Mouse (Mus musculus) heart, postnatal 25 days (tissue): ENCODE measurements around the gene Nxph1. TPM values are rescaled to one million over a fixed set of nuclear protein-coding genes. Genes with fewer than 3 reads are reported as not detected.

Source experiments
- DNase-seq: peaks from one replicate; pipeline ENCODE4 v3.0.0; 2022; ENCODE audit warnings: low spot score
- intact Hi-C: fragments of 180-260 bp; cut with DNase I; formaldehyde crosslinking; loops from one replicate; pipeline ENCODE4 v1.15.1; 2025
- total RNA-seq, 2 experiments: library from RNA; stranded (reverse); gene quantifications; 2 replicates each; pipeline ENCODE4 v1.2.3; 2021

The Nxph1 gene
- total RNA-seq, 2 experiments from 2014 or later: not detected

DNA sequence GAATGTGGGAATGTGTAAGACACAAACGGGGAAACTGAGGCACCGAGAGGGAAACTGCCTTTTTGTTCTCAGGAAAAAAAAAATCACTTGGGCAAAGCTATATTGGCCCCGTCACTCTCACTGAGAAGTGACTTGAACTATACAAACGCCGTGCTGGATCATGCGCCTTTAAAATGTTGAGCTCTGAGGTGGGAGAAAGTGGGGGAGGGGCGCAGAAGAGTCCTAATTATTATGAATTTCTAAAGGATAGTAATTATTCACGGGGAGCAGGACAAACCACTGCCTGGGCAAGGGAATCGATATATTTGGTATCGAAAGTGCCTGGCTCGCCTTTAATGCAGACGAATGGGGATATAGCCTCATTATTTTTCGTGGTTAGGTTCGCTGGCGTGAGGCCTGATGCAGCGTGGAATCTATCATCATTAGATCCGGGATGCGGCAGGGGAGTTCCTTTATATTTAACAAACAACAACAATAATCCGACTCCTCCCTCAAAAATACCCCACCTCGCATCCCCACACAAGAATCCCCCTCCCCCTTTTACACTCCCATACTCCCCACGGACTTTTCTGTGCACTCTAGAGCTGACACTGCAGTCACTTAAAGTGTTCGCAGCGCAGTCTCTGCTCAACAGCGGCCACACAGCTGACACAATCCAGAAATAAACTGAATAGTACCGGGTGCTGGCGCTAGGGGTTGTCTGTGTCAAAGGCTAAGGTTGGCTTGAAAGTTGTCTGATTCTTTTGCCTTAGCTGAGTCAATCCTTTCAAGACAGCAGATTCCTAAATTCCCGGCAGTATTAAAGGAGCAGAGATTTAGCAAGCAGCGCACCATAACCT is 10.1 kb downstream of the Nxph1 start:
- intact Hi-C loops: no loop called here

DNA sequence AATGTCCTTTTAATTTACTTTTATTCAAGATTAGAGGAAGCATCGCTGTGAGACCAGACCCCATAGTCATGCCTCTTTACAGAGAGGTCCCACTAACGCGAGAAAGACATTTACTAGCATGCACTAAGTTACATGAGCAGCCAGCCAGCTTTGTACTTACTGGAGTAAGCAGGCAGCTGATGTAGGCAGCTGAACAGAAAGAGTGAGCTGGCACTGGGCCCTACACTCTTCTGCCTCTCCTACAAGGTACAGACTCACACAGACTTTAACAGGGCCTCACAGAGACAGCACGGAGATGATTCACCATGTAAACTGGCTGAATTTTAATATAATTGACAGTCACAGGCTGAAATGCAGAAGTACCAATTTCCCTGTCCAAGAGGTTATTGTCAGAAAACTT is 11.6 kb downstream of the Nxph1 start:
- no peak for DNase-seq
- intact Hi-C loops: no loop called here

More for the DNA sequence above, 10.1 kb downstream of the Nxph1 start:
- DNase-seq: no peak

DNA sequence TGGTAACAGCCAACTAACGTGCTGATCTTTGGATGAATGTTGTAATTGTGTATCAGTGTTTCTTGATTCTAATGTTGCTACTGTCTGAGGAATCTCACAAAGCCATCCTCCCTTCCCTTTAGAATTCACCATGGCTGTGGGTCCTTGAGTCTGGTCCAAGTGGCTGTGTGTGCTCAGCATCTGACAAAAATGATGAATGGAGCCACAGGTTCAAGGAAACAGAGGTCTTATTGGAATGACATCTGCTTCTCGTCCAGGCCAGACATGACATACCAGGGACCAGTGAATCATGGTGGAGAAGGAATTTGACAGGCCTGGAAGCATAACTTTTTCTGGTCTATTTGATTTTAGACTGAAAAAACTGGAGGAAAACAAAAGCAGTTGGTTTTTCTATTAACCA is 22.3 kb downstream of the Nxph1 start:
- intact Hi-C loops: no loop called here
- no peak for DNase-seq

DNA sequence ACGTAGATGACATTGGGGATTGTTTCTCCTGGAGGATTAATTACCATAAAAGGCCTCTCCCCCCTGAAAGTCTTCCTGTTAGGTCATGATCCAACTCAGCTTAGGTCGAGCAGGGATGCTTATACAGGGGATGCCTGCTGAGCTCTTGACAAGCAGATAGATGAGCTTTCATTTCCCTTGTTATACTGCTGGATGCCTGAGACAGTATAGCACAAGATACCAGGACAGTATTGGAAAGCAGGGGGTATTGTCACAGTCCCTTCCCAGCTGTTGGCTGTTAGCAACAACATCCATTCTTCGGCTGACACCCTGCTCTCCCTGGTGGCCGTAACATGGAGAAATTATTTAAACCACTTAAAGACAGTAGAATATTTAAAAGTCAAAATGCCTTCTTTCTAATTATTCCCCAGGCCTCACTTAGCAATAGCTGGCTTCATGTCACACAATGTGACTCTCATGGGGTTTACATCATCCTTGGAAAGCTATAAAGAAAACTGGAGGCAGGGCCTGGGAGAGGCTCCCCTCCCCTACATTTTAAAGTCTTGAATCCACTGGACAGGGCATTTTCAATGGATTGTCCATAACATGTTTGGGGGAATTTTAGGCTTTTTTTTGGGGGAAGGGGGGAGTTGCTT is 31.1 kb downstream of the Nxph1 start:
- intact Hi-C loops: no loop called here
- no peak for DNase-seq

DNA sequence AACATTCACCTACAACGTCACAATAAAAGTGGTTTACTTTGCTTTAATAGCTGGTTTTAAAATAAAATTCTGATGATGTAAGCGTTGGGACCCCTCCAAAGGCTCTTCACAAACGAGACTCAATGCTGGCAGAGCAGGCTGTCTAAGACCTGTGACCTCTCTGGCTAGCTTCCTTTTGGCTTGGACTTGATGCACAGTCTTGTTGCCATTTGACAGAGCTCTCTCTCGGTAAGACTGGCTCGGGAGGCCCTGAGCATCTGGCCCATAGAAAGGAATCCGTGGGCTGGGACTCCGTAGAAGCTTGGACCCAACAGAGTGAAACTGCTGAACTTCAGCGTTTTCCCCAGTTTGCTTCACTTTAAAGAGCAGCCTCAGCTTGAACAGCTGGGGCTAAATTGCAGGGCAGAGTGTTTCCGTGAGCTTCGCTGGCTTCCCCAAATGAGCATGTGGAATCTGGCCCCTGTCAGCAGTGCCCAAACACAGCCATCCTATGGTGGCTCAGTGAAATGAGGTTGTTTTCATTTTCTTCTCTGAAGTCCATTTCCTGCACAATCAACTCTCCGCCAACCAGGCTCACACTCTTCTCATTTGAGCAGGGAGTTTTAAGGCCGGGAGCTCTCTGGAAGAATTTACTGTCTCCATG is 48.2 kb downstream of the Nxph1 start:
- intact Hi-C loops: no loop called here
- DNase-seq: peak; percentile 15

DNA sequence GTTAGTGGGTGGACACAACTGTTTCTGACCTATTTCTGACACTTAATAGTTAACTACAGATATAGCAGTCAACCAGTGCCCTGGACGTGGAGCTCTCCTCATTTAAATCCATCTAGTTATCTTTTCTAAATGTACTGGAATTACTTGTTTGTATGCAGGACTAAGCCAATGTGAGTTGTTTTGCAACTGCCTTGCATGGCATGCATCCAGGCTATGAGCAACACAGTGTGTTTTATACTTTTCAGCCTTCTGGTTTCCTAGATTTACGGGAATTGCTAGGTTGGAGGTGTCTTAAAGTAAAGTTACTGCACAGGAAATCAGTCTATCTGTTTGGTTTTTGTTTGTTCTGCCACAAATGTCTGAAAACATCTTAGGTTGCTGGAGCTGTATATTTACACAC is 49.1 kb downstream of the Nxph1 start:
- intact Hi-C loops: no loop called here
- no peak for DNase-seq

DNA sequence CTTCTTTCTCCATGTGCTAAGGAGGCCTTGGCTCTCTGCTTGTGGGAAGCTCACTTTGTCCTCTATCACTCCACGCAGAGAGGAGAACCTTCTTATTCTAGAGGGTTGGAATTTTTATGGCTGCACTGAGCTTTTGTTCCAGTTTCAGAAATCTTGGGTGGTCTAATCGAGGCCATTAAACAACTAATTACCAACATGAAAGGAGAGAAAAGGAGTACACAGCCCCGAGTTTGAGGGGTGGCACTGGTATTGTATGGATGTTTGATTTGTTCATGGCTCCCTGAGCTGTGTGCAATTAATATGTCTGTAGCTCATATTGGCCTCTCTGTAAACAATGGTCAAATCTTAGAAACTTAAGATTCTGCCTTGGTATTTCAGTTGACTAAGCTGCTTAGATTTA is 54.5 kb downstream of the Nxph1 start:
- intact Hi-C loops: no loop called here
- DNase-seq: no peak

DNA sequence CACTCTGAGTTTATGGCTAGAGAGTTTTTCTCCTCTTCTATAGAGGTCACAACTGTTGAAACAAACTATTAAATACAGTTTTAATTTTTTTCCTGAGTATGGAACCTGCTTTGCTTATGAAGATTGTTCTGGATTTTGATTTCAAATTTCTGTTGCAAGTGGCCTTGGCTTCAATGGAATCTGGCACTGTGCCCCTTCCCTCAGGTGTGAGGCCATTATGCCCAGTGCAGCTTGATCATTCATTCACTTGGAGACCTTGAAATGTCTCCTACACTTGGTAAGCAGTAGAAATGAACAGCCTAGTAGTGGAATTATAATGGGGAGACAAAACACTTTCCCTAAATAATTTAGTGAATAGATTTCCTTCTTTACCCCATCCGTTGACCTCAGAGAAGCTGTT is 78.4 kb downstream of the Nxph1 start:
- no peak for DNase-seq
- intact Hi-C loops: no loop called here

DNA sequence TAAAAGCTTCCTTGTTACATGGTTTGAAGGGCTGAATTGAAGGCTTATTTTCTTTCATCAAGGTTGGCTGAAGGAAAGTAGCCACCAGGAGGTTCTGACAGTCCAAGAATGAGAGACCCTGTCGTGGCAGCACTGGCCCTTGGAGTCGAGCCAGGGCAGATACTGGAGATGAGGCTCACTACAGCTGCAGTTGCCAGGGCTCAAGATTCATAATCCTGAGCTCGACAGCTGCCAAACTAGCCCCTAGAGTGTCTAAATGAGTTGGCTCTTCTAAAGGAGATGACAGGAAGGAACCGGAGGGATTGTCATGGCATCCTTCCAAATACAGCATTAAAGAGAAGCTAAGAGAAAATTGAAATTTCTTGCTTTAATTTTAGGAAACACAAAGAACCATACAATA is 78.9 kb downstream of the Nxph1 start:
- no peak for DNase-seq
- intact Hi-C loops: no loop called here

DNA sequence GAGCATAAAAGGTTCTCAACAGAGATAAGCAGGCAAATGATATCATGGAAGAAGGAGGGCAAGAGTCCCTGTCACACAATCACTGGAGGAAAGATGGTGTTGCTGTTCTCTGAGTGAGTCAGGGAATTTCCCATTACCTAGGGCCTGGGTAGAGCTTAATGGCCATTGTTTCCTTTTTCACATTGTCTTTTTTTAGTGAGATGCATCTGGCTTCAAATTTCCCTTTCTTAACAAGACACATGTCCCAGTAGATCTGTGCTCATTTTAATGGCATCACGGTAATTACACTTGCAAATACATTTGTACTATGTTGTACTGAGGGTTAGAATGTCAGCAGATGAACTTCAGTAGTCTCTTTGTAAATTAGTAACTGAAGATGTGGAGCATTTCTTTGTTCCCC is 80.3 kb downstream of the Nxph1 start:
- no peak for DNase-seq

DNA sequence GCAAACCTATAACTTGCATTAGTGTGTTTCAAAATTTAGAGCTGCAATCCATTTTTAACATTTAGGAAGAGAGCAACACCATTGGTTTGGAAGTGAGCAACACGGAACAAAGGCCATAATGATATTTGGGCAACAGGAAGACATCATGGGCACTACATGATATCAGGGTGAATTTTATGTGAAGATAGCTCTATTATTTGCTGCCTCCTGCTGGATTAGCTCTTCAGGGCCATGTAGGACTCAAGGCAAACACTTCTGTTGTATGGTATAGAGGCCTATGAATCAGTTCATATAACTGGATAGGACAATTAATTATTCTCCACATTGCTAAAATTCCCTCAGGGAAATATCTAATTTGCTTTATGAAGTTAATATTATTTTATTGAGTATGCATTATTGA is 91.1 kb downstream of the Nxph1 start:
- DNase-seq: no peak
- intact Hi-C loops: no loop called here

More for the DNA sequence above, 80.3 kb downstream of the Nxph1 start:
- intact Hi-C loops: no loop called here

DNA sequence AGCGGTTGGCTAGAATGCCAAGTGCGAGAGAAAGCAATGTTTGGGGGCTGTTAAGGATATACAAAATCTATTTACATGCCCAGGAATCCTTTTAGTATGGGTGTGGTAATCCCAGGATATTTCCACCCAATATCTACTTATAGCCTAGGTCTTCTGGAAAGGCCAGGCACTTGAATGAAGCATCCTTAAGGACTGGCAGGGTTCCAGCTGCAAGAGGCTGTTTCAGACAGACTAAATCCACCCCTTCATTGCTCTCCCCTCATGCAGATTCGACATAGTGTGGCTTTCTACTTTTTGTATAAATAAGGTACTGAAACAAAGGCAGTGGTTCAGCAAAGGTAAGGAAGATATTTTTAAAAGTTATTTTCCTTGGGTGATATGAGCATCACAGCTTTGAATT is 92.8 kb downstream of the Nxph1 start:
- DNase-seq: no peak
- intact Hi-C loops: no loop called here

DNA sequence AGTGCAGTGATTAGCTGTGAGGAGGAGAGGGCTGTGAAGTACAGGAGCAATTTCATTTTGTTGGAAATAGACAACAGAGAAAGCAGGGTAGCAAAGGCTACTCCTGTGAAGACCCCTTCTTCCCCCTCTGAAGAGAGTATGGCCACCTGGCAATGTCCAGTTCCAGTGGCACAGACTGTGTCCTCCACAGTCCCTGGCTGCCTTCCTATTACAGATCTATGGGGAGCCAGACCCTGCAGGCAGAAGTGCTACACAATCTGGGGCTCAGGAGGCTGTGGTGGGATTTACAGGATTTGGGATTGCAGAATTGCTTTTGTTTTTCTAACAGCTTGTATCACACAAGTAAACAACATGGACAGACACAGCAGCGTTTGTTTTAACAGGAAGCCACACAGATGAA is 94.2 kb downstream of the Nxph1 start:
- DNase-seq: no peak
- intact Hi-C loops: no loop called here

DNA sequence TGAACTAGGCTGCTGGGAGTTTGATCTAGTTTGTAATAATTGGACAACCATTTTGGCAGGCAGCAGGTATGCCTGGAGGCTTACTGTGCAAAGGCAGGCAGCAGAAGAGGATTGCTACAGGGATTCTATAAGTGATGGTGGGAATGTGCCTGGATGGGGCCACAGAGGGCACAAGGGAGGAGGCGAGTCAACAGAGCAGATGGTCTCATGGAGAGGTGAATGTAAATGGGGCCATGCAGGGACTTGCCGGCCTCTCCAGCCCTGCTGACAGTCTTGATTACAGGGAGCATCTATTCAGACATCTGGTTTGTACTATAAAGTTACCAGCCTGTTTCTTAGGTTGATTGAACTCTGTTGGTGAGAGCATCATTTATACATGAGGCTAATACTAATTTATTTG is 98.6 kb downstream of the Nxph1 start:
- DNase-seq: no peak
- intact Hi-C loops: no loop called here

DNA sequence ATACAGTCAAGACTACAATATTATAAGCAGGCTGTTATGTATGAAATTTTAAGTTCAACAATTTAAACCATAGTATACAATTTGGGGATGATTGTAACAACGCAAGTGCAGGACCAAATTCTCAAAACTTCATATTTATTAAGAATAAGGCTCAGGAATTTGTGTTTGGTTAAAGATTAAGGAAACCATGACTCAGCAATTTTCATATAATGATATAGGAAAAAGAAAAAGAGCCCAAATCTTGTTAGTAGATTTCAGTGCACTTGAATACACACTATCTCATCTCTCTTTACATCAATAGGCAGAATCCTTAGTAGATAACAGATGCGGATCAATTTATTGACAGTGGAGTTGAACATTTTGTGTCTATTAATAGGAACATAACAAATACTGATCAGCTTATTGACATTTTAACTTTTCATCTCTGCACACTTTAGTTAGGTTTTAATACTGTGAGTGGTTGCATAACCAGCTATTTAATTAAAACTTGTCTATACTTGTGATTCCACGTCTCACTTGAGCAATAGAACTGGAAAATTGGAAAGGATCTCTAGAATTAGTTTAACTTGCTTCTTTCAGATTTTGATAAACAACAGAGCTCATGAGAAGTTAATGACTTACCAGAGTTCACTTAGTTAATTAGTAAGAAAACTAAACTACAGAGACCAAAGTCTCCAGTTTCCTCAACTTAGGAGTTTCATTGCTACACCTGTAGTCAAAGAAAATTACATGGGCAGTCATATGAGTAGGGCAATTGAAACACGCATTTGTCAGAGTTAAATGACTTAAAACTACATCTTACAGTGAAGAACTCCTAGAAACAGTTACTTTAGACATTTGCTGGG is 113.3 kb downstream of the Nxph1 start:
- DNase-seq: no peak
- intact Hi-C loops: no loop called here

DNA sequence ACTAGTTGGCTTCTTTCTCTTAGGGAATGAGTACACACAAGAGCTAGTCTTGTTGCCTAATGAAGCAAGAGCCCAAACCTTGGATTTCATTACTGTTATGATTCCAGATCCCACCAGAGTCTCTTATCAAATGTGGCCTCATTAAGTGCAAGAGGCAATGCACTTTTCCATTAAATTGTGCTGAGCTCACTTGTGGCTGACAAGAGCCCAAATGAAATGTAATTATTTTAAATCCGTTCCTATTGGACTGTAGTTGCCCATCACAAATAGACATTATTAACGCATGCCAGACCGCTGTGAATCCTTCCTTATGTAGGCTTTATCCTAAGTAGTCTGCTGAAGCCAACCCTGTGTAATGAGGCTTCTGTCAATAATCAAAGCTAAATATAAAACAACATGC is 118.2 kb downstream of the Nxph1 start:
- intact Hi-C loops: no loop called here
- no peak for DNase-seq

DNA sequence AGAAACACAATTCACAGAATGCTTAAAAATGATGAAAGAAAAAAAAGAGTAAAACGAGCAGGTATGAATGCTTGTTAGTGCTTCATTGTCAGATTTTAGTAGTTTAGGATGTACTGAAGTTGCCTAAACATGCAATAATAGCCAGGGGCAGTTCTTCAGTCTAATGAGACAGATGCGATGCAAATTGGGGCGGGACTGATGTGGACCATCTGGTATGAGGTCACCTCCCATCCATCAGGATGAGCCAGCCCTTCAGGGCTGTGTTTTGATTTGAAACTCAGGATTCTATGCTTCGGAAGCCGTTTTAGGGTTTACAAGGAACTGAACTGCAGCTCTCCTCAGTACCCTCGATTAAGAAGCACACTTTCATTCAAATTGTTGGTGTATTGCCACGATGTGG is 121.7 kb downstream of the Nxph1 start:
- intact Hi-C loops: no loop called here
- no peak for DNase-seq

DNA sequence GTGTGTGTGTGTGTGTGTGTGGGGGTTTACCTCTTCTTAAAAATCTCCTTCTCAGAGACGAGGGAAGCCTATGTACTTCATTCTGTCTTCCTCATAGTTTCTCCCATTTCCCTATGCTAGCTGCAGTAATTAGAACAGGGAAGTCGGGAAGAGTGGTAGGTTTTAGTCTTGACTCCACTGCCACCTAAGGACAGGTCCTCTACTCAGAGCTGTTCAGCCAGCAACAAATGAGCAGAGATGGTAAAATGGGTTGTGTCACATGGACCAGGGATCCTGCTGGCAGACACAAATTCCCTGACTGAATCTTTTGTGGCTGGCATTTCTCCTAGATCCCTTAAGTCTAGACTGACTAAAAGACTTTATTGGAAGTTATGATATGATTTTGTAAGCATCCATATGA is 128.2 kb downstream of the Nxph1 start:
- no peak for DNase-seq
- intact Hi-C loops: no loop called here

DNA sequence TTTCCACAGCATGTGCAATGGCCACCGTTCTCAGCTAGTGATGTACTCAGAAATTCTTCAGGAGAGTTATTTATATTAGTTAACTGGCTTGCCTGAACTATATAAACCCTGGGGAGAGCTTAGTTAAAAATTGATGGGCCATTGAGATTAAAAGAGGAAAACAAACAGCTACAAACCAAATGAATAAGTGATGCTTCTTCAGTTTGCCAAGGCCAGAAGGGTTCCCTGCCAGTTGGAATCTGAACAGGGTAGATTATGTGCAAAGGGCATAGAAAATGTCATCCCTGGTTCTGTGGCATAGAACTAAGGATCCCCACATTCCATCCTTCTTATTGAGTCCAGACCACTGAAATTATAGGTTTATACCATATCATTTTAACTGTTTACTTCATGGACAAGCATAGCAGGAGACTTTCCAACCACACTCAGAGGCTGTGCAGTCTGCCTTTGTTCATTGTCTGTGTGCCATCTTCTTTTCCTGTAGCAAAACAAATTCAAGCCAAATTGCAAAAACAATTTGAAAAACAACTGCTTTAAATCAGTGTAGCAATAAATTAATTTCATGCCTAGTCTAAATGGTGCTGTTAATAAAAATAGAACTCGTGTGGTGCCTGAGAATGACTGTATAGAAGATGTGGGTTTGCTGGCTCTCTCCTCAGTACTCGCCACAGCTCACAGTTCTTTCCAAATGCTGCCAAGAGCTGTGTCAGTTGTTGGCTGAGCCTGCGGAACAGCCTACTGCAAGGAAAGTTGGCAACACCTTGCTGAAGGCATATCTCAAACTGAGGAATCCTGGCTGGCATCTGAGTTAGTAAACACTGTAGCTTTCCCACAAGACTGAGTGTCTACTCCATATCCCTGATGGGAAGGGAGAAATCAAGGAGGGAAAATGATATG is 129.8 kb downstream of the Nxph1 start:
- intact Hi-C loops: no loop called here
- no peak for DNase-seq
